Mouse (Mus musculus): ENCODE results near the gene Ttc36.
"Not testable (repeated sequence)": the region's sequence is repeated elsewhere in the genome, so short reads cannot be mapped to it uniquely, and the experiment has no call there.

The Ttc36 gene

DNA sequence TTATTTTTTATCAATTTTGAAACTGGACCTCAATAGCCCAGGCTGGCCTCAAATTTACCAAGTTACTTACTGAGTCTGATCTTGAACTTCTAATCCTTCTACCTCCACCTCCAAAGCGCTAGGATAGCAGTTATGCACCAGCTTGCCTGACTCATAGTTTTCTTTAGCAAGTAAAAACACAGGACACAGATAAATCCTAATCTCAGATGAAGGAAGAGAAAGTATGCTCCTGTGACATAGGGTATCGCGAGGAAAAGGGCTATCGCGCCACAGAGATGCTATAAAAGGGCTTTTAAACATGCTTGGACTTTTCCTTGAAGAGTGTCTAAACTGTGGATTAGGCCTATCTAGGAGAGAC is 30.5 kb downstream of the Ttc36 start:
- DNase-seq: no peak

DNA sequence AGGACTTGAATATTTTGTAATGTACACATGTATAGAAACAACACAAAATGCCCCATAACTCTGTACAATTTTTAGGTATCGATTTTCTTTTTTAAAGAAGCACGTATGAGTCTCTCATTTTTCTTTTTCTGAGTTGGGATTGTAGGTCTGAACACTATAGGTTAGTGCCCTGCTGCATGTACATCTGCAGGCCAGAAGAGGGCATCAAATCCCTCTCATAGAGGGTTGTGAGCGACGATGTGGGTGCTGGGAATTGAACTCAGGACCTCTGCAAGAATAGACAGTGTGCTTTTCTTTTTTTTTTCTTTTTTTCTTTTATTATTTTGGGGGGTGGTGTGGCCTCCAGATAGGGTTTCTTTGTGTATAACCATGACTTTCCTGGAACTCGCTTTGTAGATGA is 31.5 kb downstream of the Ttc36 start:
- no peak for DNase-seq

DNA sequence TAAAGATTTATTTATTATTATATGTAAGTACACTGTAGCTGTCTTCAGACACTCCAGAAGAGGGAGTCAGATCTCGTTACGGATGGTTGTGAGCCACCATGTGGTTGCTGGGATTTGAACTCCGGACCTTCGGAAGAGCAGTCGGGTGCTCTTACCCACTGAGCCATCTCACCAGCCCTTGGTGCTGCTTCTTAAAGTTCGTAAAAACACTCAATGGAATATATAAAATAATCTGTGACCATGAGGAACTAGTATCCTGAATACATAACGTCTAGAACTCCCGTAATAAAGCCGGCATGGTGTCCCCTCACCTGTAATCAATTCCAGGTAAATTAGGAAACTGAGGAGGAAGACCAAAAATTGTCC is 34.9 kb downstream of the Ttc36 start:
- not testable (repeated sequence) for DNase-seq

DNA sequence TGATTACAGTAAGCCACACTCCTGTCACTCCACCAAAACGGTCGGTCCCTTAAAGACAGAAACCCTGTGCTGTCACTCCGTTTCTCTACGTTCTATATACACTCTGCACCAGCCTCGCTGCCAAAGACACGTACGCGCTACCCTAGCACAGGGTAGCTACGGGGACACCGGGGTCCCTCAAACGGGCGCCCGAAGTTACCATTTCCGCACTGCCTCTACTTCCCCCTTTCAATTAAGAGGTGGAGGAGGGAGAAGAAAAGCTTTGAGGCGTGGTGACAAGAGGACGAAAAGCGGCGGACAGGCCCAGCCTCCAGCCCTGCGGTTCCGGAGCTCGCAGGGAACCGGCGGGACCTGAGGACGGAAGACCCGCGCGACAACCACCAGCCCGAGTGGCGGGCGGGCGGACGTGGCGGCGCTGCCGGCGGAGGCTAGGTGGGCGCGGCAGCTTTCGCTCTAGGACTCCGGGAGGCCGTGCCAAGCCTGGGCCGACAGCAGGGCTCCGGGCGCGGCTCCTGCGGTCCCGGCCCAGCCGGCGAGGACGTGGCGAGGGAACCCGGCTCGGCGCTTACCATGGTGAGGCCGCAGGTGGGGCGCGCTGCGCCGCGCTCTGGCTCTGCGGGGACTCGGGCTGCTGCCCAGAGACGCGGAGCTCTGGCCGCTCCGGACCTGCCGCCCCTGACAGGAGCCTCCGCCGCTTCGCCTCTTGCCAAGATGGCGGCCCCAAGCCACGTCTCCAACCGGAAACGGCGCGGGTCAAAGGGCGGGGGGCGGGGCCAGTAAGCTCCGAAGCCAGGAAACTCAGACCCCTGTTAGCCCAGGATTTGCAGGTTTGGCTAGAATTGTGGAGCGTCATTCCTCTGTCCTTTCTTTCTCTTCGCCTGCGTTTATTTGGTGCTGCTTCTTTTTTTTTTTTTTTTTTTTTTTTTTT is 35.5 kb downstream of the Ttc36 start, which contains the start of the genes Arcn1 and Ift46:
Gene Arcn1 (minus strand): TSS at position 745 of the 928 bp plus-strand sequence.
Gene Ift46 (plus strand): TSS at position 808 of the 928 bp plus-strand sequence.
- peak; percentile 79 for DNase-seq

DNA sequence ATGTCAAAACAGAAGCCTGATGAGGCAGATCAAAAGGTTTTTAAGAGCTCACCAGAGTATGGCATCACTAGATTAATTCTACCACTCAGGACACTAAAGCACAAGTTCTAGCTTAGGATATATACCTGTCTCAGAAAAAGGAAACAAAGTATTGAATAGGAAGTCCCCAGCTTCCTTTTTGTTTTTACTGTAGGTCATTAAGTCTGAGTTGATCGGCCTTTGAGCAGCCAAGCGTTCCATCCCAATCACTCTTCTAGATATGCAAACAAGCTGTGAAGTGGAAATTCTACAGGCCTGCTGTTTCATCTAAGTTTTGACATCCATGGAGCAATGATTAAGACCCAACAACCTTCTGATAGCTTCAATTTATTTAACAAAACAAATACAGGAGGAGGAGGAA is 42.0 kb downstream of the Ttc36 start:
- DNase-seq: no peak
